Mouse (Mus musculus) lung, adult 2 months (tissue): ENCODE results near the gene Dop1b.

Experiments used
- CTCF ChIP-seq: fragments of 200-500 bp; IDR thresholded peaks from 2 replicates; pipeline ENCODE4 v1.5.1; 2011; ENCODE audit warnings: mild to moderate bottlenecking, low read length, control low read depth; ENCODE audit not compliant: insufficient read depth
- POLR2A ChIP-seq: fragments of 200-500 bp; IDR thresholded peaks from 2 replicates; pipeline ENCODE4 v1.6.1; 2011; ENCODE audit warnings: low read depth, mild to moderate bottlenecking, control low read depth, low read length, borderline replicate concordance; ENCODE audit errors: extremely low read depth

GRCm38 (mm10) chr16:93818691-93819324 is 107.1 kb downstream of the Dop1b start:
- TF ChIP-seq CTCF, result no peak
- no peak for TF ChIP-seq POLR2A
